Mouse (Mus musculus) left cerebral cortex, adult 9 months (tissue): ENCODE results near the gene Mthfd1.

Source experiments
- DNase-seq, 2 experiments: peaks; one replicate each; pipeline ENCODE4 v3.0.0; 2022; ENCODE audit warnings: low spot score in 2 of 2

Gene Mthfd1

DNA sequence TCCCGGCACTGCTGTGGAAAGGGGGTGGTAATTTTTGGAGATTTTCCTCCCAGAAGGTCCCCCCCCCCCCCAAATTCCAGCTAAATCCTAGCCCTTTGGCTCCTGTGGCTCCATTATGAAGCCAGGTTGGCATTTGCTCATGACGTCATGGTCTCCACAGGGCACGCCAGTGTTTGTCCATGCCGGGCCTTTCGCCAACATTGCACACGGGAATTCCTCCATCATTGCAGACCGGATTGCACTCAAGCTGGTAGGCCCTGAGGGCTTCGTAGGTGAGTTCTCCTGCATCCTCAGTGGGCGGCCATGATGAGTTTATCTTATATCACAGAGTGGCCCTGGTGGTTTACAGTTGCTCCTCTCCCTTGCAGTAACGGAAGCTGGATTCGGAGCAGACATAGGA is 48.4 kb downstream of the Mthfd1 start:
- no peak for DNase-seq

DNA sequence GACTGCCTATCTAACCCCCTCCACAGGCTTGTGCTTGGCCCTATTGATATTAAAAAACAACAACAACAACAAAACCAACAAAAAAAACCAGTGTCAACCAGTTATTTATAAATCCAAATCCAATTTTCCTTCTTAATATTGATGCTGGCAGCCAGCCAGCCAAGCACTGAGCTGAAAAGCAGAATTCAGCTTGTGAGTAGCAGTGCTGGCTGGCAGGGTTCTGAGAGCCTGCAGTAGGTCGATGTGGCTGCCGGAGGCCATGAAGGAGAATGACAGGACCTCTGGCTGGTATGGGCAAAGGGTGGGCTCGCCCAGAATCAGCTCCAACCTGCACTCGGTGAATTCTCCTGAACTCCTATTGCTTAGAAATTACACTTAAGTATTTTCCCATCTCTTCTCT is 49.1 kb downstream of the Mthfd1 start:
- no peak for DNase-seq

DNA sequence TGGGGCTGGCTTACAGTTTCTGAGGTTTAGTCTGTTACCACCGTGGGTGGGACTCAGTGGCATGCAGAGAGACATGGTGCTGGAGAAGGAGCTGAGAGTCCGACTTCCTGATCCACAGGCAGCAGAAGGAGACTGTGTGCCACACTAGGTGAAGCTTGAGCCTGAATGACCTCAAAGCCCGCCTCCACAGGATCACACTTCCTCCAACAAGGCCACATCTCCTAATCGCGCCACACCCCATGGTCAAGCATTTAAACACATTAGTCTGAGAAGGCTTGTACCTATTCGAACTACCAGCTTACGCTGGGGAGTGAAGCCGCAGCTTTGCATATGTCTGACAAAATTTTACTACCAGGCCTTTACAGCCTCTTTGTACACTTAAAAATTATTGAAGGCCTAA is 50.0 kb downstream of the Mthfd1 start:
- no peak for DNase-seq

DNA sequence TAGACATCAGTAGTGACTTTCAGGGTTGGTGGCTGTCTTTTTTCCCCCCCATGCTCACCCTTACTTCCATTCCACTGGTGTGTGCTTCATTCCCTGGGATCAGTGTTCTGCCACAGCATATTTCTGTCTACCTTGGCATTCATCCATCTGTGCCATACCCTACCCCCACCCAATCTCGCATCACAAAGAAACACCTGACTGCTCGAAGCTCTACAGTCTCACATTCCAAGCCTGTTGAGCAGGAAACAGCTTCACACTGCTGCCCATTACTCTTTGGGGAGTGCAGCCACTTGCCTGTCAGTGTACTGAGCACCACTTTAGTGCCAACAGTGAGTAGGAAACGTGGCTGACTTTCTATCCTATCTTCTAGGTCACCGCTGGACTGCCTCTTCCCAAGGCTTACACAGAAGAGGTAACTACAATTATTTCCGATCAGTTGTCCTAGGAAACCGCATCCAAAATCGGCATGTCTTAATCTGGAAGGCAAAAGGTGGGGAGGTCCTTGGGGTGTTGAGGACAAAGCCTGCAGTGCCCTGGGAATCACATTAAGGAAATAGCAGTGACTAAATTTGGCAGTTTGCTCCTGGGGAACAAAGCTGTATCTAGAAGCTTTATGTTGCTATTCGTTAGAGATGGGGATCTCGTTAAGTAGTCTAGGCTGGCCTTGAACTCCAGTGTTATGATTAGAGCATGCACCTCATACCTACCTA is 51.9 kb downstream of the Mthfd1 start:
- DNase-seq = no peak

DNA sequence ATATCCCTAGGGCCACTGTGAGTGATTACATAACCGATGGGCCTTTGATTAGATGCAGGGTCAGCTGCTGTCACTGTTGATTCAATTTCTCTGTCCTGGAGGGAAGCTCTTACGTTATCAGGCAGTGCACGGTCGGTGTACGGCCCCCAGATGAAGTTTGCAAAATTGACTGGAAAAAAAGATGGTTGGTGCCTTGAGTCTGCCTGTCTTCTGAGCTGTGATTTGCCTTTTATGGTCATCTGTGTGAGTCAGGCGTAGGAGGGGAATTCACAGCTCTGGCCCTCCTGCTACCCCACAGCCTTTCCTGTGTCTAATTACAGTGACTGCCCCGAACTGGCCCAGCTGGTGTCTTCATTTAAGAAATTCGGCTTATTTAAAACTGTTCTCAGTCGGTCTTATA is 52.9 kb downstream of the Mthfd1 start:
- peak; percentile 65 to 79 for DNase-seq

DNA sequence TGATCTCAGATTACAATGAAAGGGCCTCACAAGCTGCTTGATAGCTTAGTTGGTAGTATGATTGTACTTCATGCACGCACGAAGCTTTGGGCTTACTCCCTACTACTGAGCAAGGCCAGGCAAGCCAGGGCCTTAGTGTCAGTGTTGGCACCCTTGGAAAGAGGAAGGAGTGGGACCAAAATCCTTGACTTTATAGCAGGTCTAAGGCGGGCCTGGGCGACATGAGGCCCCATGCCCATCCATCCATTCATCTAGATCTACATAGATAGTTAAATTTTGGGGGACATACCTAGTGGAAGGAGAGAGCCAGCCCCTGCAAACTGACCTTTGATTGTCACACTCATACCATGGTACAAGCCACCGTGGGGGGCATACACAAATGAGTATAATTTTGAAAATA is 53.3 kb downstream of the Mthfd1 start:
- DNase-seq = no peak

DNA sequence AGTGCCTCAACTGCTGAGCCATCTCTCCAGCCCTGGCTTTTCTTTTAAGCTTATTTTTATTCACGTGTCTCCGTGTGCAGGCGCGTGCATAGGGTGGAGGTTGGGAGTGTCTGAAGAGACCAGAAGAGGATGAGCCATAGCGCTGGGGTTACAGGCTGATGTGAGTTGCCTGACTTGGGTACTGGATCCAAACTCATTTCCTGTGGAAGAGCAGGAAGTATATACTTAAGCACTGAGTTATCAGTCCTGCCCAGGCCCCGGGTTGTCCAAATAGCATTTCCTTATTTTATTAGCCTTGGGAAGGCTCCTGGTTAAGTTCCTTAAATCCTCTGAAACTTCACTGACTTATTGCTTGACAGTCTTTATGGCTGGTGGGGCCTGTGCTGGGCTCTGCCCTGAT is 54.9 kb downstream of the Mthfd1 start:
- no peak for DNase-seq

DNA sequence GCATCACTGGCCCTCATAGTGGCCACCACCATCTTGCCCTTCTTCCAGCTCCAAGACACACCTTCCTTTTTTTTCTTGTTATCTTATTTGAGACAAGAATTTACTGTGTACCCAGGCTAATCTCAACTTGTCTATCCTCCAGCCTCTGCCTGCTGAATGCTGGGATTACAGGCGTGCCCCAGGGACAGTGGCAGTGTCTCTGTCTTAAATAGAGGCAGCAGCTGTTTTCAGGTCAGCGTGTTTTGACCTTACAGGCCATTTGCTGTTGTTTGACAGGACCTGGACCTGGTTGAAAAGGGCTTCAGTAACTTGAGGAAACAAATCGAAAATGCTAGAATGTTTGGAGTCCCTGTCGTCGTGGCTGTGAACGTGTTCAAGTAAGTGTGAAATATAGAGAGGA is 55.5 kb downstream of the Mthfd1 start:
- no peak for DNase-seq

DNA sequence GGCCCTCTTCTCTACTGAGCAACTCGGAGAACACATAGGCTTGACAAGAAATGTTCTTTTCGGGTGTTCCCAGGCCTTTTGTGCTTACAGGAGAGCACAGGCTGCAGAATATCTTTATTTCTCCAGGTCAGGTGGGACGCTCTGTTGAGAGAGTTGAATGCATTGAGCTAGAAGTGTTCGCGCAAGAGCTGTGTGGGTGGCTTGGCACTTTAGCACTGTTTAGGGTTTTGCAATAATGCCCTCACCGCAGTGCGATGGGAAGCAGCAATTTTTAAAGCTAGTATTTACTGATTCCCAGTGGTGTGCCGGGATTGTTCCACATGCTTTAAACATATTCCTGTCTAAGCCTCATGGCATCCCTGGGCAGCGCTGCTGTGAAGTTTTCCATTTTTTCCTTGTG is 56.1 kb downstream of the Mthfd1 start:
- DNase-seq = no peak

DNA sequence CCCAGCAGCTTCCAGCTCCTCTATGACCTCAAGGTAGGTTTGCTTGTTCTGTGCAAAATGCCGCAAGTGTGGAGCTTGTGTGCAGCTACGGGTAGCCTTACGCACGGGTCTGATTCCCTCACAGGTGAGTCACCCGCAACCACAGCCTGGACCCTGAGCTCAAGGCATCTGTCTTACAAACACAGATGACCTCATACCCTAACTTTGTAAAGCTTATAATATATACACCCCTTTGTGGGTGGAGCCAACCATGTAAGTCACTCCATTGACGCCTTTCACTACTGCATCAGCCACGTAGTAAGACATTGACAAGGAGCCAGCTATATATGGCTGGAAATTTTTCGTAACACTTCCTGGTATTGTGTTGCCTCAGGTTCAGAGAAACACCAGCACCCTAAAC is 56.9 kb downstream of the Mthfd1 start:
- DNase-seq = no peak

DNA sequence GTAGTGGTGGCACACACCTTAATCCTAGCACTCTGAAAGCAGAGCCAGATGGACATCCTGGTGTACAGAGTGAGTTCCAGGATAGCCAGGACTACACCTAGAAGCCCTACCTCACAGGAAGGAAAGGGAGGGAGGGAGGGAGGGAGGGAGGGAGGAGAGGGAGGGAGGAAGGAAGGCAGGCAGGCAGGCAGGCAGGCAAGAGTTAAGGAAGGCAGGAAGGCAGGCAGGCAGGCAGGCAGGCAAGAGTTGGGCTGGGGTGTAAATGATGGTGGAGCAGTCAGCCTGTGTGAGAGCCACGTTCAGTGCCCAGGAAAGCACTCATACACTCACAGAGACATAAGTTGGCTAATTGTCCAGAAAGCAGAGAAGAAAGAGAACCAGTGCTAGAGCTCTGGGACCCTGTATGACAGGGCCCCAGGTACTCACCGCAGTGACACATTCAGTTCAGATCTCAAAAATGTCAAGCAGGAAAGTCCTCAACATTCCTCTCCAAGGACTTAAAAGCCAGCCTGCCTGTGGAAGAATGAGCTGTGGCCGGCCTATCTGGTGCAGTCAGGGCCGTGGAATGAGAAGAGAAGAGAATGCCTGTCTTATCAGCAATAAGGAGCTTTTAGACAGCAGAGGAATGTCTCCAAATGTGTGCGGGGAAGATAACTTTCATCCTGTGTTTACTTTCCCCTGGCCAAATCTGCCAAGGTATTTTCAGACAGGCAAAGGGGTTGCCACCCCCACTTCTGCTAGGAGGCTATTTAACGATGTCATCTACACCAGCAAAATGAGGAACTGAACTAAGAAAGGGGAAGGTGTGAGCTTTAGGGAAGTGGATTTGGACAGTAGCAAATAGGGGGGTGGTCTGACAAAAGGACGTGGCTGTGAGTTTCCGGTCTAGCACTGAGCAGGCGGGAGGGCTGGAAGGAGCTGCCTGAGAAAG is 63.4 kb downstream of the Mthfd1 start:
- no peak for DNase-seq

DNA sequence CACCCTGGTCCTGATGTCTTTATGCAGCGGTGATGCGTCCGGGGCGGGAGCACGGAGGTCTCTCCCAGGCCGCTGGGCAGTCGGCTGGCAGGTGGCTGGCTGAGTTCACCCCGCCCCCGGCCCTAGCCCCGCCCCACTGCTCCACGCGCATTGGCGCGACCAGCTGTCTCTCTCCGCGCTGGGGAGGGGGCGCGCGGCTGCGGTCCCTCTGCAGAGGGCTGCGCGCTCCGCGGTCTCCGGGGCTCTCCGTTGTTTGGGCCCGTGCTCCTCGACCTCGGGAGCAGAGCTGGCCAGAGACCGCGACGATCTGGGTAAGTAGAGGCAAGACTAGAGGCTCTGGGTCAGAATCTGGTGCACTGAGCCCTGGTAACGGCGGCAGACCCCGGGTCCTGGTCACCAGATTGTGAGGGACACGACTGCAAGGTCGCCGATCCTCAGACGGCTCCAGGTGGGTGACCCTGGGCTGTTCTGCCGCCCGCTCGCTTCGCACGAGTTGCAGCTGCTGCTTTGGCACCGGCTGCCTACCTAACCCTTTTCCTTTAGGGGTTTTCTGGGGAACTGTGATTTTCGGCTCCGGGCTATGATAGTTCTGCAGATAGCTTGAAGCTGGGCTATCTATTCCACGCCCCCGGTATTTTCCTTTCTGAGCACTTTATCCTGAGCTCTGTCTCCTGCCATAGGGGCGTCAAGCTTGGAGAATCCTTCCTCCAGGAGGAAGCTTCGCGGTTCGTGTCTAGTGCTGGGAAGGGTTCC is 69.8 kb downstream of the Mthfd1 start, which contains the start of gene Akap5:
Akap5 (plus strand) TSS at position 213 of the 753 bp plus-strand sequence.
- DNase-seq = no peak

DNA sequence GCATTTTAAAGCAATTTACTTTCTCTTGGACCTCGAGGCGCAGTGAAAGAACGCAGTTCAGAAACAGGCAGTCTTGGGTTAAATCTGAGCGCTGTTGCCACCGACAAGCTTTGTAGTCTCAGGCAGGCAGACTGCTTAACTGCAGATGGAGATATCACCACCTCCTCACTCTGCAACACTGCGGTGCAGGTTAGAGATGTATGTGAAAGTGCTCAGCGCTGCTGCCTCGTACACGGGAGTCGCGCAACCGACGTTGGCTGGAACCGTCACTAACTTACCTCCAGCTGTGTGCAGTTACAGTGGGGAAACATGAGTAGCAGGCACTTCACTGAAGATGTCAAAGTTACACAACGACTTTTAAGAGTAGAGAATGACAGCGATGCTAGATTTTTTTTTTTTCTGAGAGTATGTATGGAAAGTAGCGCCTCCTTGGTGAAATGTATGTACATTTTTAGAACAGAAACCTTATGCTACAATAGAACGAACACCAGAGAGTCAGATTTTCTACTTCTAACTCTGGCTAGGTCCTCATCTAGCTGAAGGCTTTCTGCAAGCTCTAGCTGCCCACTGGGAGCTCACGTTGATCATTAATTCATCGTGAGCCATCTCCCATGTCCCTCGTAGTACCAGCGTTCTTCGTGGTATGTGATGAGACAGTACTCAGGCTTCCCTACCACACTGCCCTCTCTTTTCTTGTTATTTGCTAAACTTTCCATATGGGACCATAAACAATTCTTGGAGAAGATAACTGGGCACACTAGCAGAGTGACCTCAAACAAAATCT is 71.5 kb downstream of the Mthfd1 start:
- peak; percentile 52 to 74 for DNase-seq

DNA sequence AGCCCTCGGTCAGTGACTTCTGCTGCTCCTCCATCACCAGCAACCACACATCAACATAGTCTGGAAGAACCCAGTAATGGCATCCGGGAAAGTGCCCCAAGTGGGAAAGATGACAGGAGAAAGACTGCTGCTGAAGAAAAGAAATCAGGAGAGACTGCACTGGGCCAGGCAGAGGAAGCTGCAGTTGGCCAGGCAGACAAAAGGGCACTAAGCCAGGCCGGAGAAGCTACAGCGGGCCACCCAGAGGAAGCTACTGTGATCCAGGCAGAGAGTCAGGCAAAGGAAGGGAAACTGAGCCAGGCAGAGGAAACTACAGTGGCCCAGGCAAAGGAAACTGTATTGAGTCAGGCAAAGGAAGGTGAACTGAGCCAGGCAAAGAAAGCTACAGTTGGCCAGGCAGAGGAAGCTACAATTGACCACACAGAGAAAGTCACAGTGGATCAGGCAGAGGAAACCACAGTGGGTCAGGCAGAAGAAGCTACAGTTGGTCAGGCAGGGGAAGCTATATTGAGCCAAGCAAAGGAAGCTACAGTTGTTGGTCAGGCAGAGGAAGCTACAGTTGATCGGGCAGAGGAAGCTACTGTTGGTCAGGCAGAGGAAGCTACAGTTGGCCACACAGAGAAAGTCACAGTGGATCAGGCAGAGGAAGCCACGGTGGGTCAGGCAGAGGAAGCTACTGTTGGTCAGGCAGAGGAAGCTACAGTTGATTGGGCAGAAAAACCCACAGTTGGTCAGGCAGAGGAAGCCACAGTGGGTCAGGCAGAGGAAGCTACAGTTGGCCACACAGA is 73.7 kb downstream of the Mthfd1 start:
- DNase-seq = no peak

DNA sequence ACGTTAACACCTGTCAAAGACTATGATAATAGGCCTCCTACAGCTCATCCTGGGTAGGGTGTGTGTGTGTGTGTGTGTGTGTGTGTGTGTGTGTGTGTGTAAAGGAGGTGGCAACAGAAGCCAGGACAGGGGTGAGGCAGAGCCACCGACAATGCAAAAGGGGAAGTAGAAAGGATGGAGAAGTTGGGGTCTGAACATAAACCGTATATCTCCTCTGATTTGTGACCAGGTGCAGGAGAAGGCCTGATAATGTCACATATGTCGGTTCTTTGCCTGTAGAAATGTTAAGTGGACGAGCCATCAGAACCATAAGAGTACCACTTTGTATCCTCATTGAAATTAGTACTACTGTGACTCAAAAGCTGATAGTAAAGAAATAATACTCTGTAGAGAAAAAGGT is 78.6 kb downstream of the Mthfd1 start:
- no peak for DNase-seq

DNA sequence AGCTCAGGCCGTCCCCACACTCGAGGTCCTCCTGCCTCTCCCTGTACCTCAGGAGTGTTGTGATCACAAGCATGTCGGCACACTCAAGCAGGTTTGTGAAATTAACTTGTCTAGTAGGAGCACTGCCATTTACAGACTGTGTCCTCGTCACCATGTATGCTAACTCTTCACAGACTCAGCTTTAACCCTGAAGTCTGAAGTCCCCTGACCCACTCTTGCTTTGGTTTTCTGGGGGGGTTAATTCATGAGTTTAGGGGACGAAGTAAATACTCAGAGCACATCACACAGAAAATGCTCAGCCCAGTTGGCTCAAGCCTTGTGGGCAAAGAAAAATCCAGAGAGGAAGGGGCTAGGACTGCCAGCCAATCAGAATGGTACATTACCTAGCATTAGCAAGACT is 80.5 kb downstream of the Mthfd1 start:
- DNase-seq = no peak

DNA sequence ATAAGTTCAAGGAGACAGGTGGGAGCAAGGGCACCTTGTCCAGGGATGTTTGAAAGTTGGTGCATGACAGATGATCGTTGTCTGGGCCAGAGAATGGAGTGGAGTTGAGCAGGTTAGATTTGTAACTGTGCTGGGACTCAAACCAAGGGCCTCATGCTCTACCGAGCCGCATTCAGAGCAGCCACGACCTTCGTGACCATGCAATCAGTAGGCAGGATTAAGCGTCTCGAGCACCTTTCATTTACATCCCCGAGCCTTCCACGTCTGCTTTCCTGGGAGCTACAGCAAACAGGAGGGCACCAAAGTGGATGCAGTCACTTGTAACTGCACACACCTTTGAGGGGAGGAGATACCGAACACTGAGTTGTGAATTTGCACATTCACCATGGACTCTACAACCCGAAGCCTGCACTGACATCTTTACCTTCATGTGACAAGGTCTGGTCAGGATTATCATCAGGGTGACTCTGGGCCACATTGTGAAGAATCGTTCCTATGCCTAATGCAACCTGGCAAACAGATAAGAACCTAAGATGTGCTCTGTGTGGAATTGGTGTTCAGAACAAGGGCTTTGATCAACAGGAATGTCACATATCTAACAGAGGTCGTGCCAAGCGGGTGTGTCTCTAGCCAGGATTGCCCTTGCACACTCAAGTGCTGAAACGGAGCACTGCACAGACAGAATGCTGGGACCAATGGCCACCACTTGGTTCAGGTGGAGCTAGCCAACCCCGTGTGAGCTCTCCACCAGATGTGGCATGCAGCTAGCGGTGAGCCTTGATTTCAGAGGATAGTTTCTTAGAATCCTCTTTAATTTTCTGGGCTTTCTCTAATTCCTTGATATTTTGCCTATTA is 81.2 kb downstream of the Mthfd1 start:
- DNase-seq = no peak

DNA sequence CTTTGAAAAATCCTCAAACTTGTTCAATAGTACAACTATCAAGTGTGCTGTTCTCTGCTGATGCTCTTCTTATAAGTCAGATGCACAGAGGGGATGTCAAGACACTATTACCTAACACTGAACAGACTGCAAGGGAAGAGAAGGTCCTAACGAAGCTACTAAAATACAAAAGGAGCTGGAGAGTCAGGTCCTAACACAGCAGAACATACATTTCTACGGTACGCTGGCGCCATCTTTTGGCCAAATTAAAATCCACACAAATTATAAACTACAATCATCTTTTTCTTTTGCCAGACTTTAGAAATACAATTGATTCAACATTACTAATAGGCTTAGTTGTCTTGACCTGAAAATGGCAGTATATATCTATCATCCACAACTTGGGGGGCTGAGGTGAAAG is 86.0 kb downstream of the Mthfd1 start:
- peak in 1 of 2 experiments; percentile 78 for DNase-seq

DNA sequence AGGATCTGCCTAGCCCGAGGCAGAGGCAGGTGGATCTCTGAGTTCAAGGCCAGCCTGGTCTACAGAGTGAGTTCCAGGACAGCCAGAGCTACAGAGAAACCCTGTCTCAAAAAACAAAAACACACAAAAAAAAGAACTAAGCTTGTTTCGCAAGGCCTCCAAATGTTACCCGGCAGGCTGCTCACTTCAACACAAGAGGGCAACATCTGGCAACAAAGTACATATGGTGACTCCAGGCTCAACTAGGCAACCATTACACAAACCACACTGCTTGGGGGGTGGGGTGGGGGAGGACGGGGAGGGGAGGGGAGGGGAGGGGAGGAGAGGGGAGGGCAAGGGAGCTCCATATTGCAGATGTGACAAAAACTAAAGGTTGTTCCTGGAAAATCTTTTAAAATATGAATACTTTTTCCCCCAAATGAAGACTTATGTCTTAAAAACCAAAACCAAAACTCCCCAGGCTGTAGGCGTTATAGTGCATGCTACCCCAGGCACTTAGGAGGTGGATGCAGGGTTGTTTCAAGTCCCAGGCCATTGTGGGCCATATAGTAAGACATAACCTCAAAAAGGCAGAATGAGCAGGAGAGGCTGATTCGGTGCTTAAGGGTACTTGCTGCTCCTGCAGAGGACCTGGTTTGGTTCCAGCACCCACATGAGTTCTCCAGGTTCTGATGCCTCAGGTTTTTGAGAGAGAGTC is 90.8 kb downstream of the Mthfd1 start:
- no peak for DNase-seq
